Mouse (Mus musculus): ENCODE results near the gene Echs1.

DNA sequence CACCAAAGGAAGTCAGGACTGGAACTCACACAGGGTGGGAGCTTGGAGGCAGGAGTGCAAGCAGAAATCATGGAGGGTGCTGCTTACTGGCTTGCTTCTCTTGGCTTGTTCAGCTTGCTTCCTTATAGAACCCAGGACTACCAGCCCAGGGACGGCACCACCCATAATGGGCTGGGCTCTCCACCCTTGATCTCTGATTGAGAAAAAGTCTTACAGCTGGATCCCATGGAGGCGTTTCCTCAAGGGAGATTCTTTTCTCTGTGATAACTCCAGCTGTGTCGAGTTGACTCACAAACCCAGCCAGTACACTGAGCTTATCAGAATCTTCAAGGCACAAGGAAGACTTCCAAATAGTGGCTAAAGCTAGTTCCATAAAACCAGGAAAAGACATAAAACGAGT is 6.5 kb upstream of the Echs1 start:
- TF ChIP-seq MYC (IDR thresholded peaks at IDR 0.05; ENCODE audit: low read depth, low read length) (no peak), SMC3 (IDR thresholded peaks at IDR 0.05; ENCODE audit: low read depth, low read length) (no peak), USF2 (conservative IDR thresholded peaks at IDR 0.05; ENCODE audit: low read depth, low read length) (no peak), BHLHE40 (IDR thresholded peaks at IDR 0.05; ENCODE audit: low read depth, low read length) (no peak), CTCF (conservative IDR thresholded peaks at IDR 0.05 in 1 of 2, IDR thresholded peaks at IDR 0.05 in 1 of 2; ENCODE audit: low read depth in 2 of 2, low read length in 2 of 2) (no peak), MAX (IDR thresholded peaks at IDR 0.05; ENCODE audit: low read length) (no peak)

Data from CH12.LX (cell line).